ENCODE assay signal across 26 mouse cellular contexts in genomic region chr4:130766926-130767325, GRCm38 (mm10). TPM values are rescaled to one million over a fixed set of nuclear protein-coding genes. Genes with fewer than 3 reads are reported as not detected.
DNase-seq lines count a peak whose midpoint lies in the region; TF ChIP-seq lines count a peak whose summit lies in the region.
"Had no signal": no experiment of that assay in that cellular context is flagged by ENCODE, and none has a peak within 500 bp of the region (broad histone marks: within the 10 kb centered on the region; RNA-seq: fewer than 3 reads in every experiment).

No protein-coding gene starts in this region.

- TF ChIP-seq CTCF in gastrocnemius, adult 2 months (IDR thresholded peaks at IDR 0.05): no peak
- TF ChIP-seq CTCF in olfactory bulb, adult 2 months (IDR thresholded peaks at IDR 0.05; ENCODE audit: insufficient read depth, low read depth, low read length): no peak

- intact Hi-C loops in gastrocnemius, adult 2 months (cut with DNase I): no loop called here

- H3K27ac ChIP-seq in gastrocnemius, adult 2 months: peak overlapping the region; percentile 31; the same call in 1 of the 2 replicates
- 0 out of 2 replicates have a peak overlapping the region, but pooled peaks have one; percentile 23 for H3K27ac ChIP-seq in olfactory bulb, adult 2 months (ENCODE audit: insufficient read depth, low read depth, low read length)
- H3K27ac ChIP-seq: embryonic facial prominence, embryonic 10.5 days; embryonic facial prominence, embryonic 13.5 days; forebrain, embryonic 12.5 days; forebrain, embryonic 15.5 days; heart, embryonic 15.5 days; hindbrain, embryonic 10.5 days; hindbrain, embryonic 13.5 days; intestine, embryonic 15.5 days had no signal

- peaks cover 5% of the 10 kb centered on the region; the same call in 1 of the 2 replicates for H3K4me1 ChIP-seq in olfactory bulb, adult 2 months (ENCODE audit: control insufficient read depth, insufficient read depth, low read length)
- H3K4me1 ChIP-seq: embryonic facial prominence, embryonic 10.5 days; embryonic facial prominence, embryonic 13.5 days; forebrain, embryonic 12.5 days; forebrain, embryonic 15.5 days; heart, embryonic 15.5 days; hindbrain, embryonic 10.5 days; hindbrain, embryonic 13.5 days; intestine, embryonic 15.5 days had no signal

- DNase-seq in adrenal gland, adult (ENCODE audit: inconsistent age in 2 of 2, low spot score in 1 of 2): peak; percentile 56 to 84
- DNase-seq in adrenal gland, adult 8-10 months: no peak
- DNase-seq in gastrocnemius, adult 2 months: no peak
- DNase-seq in gastrocnemius, postnatal 4 days (ENCODE audit: low spot score in 2 of 2): no peak
- peak; percentile 31 for DNase-seq in adipocyte (ENCODE audit: low spot score)
- no peak for DNase-seq in liver
- DNase-seq: cerebellum, adult 11-12 months; cerebellum, adult 8-10 months; cerebellum, postnatal 10 days; cerebellum, postnatal 36 days; embryo, embryonic 11 days; gastrocnemius, postnatal 10 days; gastrocnemius, postnatal 36 days; heart, adult 11 months; heart, postnatal 10 days; heart, postnatal 36 days had no signal

- H3K4me3 ChIP-seq in gastrocnemius, adult 2 months: no peak overlapping the region
- no peak overlapping the region for H3K4me3 ChIP-seq in olfactory bulb, adult 2 months (ENCODE audit: insufficient read depth, low read depth, low read length)
- H3K4me3 ChIP-seq: embryonic facial prominence, embryonic 10.5 days; embryonic facial prominence, embryonic 13.5 days; erythroblast, embryonic 14.5 days; forebrain, embryonic 12.5 days; forebrain, embryonic 15.5 days; heart, embryonic 15.5 days; hindbrain, embryonic 10.5 days; hindbrain, embryonic 13.5 days; intestine, embryonic 15.5 days had no signal

- TF ChIP-seq POLR2A in olfactory bulb, adult 2 months (IDR thresholded peaks at IDR 0.05; ENCODE audit: insufficient read depth, low read depth, low read length): no peak

- WGBS in olfactory bulb, adult 2 months: 52% methylated on average over 4 of the region's 4 CpGs

RNA-seq across cellular contexts. Expression of gene Sdc3, which starts 25.4 kb away (rescaled TPM):
- total RNA-seq in adrenal gland, adult 8-10 months (2022): 100 to 1,000 TPM; 332 to 626 (median 448) TPM
- total RNA-seq in gastrocnemius, adult 2 months (2021): 10 to 100 TPM in 1 of 2 experiments, 1 to 10 TPM in 1; 8.5 to 12.5 TPM
- 10 to 100 TPM; 36.6 to 46.8 TPM for total RNA-seq in gastrocnemius, postnatal 4 days (2021)
- polyA plus RNA-seq in olfactory bulb, adult 2 months (2012; ENCODE audit: insufficient read depth, insufficient read length, low replicate concordance, missing spikeins): 81.4 TPM in 1 of 2 replicates, not detected in the other

Comparison
In these comparisons a context has a peak if more than half of its experiments do, and no peak if none do; other contexts are left out.
1. DNase-seq: peak in adrenal gland, adult (2 of 2) and adipocyte (single experiment); none in adrenal gland, adult 8-10 months (single experiment), gastrocnemius, adult 2 months (single experiment), gastrocnemius, postnatal 4 days (0 of 2) and liver (single experiment).
2. RNA of gene Sdc3, which starts 25.4 kb away (total RNA-seq): 332 to 626 TPM in adrenal gland, adult 8-10 months; 36.6 to 46.8 TPM in gastrocnemius, postnatal 4 days and 8.5 to 12.5 TPM in gastrocnemius, adult 2 months; every median in the first group is over 4 times any median in the second.